In genomic region chr8:70492664-70493640, GRCm38 (mm10) we compare ENCODE assay signal across 9 mouse cellular contexts. TPM values are rescaled to one million over a fixed set of nuclear protein-coding genes. Genes with fewer than 3 reads are reported as not detected.
DNase-seq lines count a peak whose midpoint lies in the region; ATAC-seq and TF ChIP-seq lines count a peak whose summit lies in the region.
"Had no signal": no experiment of that assay in that cellular context is flagged by ENCODE, and none has a peak within 500 bp of the region (broad histone marks: within the 10 kb centered on the region; RNA-seq: fewer than 3 reads in every experiment).

TSS of gene Crlf1 (plus strand) at chr8:70493158.

- H3K4me3 ChIP-seq in layer of hippocampus, adult 2 months: peak within 1 kb of the TSS; percentile 55
- H3K4me3 ChIP-seq in embryonic facial prominence, embryonic 15.5 days (replicated peaks): peak within 1 kb of the TSS; percentile 52
- H3K4me3 ChIP-seq in neural tube, embryonic 11.5 days (ENCODE audit: low read depth, low read length): peak within 1 kb of the TSS; percentile 29

- DNase-seq in layer of hippocampus, adult 2 months (ENCODE audit: low spot score in 2 of 2): no peak
- no peak for DNase-seq in layer of hippocampus, adult 11-12 months (ENCODE audit: low spot score)
- no peak for DNase-seq in layer of hippocampus, postnatal 14 days (ENCODE audit: low spot score in 2 of 2)
- DNase-seq in neural tube, embryonic 11.5 days (ENCODE audit: low spot score): no peak
- no peak for DNase-seq in adrenal gland, adult 8-10 months
- no peak for DNase-seq in thymus, postnatal 4 days
- no peak for DNase-seq in gastrocnemius, adult 18-20 months (ENCODE audit: low spot score)

- peaks cover 85% of the 10 kb centered on the region for H3K27me3 ChIP-seq in embryonic facial prominence, embryonic 15.5 days
- peaks cover 99% of the 10 kb centered on the region for H3K27me3 ChIP-seq in neural tube, embryonic 11.5 days (ENCODE audit: control insufficient read depth, insufficient read depth, low read length)

- peak within 1 kb of the TSS; percentile 89 for H3K27ac ChIP-seq in layer of hippocampus, adult 2 months
- peak within 1 kb of the TSS; percentile 85 for H3K27ac ChIP-seq in embryonic facial prominence, embryonic 15.5 days (replicated peaks)
- no peak within 1 kb of the TSS for H3K27ac ChIP-seq in neural tube, embryonic 11.5 days (ENCODE audit: low read depth, low read length)

- peak within 1 kb of the TSS; percentile 53 for H3K9ac ChIP-seq in embryonic facial prominence, embryonic 15.5 days
- H3K9ac ChIP-seq in neural tube, embryonic 11.5 days (ENCODE audit: low read length): no peak within 1 kb of the TSS; the same call in 1 of the 2 replicates

- H3K9me3 ChIP-seq in embryonic facial prominence, embryonic 15.5 days (replicated peaks): no peaks in the 10 kb centered on the region
- no peaks in the 10 kb centered on the region for H3K9me3 ChIP-seq in neural tube, embryonic 11.5 days (ENCODE audit: control insufficient read depth, low read length)

- H3K4me1 ChIP-seq in embryonic facial prominence, embryonic 15.5 days: peaks cover 89% of the 10 kb centered on the region
- H3K4me1 ChIP-seq in neural tube, embryonic 11.5 days (ENCODE audit: control insufficient read depth, insufficient read depth, low read length): peaks cover 35% of the 10 kb centered on the region

- peak; percentile 43; the same call in 1 of the 2 replicates for ATAC-seq in embryonic facial prominence, embryonic 15.5 days (ENCODE audit: insufficient number of reproducible peaks, low FRiP score, low TSS enrichment, low read depth)
- ATAC-seq in neural tube, embryonic 11.5 days (ENCODE audit: insufficient read depth, low FRiP score, low TSS enrichment): no peak

- no peak for TF ChIP-seq CTCF in layer of hippocampus, adult 2 months (conservative IDR thresholded peaks at IDR 0.05)

- under 1% methylated on average over 85 of the region's 93 CpGs for WGBS in embryonic facial prominence, embryonic 15.5 days
- WGBS in neural tube, embryonic 11.5 days: under 1% methylated on average over 61 of the region's 93 CpGs

- H3K36me3 ChIP-seq in embryonic facial prominence, embryonic 15.5 days: no peaks in the 10 kb centered on the region
- H3K36me3 ChIP-seq in neural tube, embryonic 11.5 days (ENCODE audit: control insufficient read depth, insufficient read depth, low read length): no peaks in the 10 kb centered on the region

- H3K4me2 ChIP-seq in embryonic facial prominence, embryonic 15.5 days (replicated peaks): peak within 1 kb of the TSS; percentile 88
- H3K4me2 ChIP-seq in neural tube, embryonic 11.5 days (ENCODE audit: low read depth): peak within 1 kb of the TSS; percentile 41

RNA-seq across cellular contexts. Expression of gene Crlf1, which starts in this region (rescaled TPM):
- 10 to 100 TPM; 44.5 to 47.1 TPM for total RNA-seq in layer of hippocampus, adult 2 months (2021)
- polyA plus RNA-seq in embryonic facial prominence, embryonic 15.5 days (2015; fragmentation: Nextera tagmentation; extraction: Ambion mirVana): 151 and 159 TPM in 2 replicates
- 10 to 100 TPM; 21.8 to 24.2 TPM for total RNA-seq in layer of hippocampus, postnatal 14 days (2021)
- polyA plus RNA-seq in neural tube, embryonic 11.5 days (2014; fragmentation: Nextera tagmentation; extraction: Ambion mirVana): 3.4 and 3.7 TPM in 2 replicates
- total RNA-seq in adrenal gland, adult 8-10 months (2022): 1 to 10 TPM in 1 of 4 experiments, under 1 TPM in 2, not detected in 1; 0.51 to 1.5 (median 0.59) TPM
- total RNA-seq in gastrocnemius, adult 18-20 months (2021): 1 to 10 TPM; 2.8 to 2.9 TPM
- total RNA-seq: hematopoietic stem cell, adult 5-6 weeks had no signal

Comparison
In these comparisons a context has a peak if more than half of its experiments do, and no peak if none do; other contexts are left out.
1. RNA of gene Crlf1 (total RNA-seq): 44.5 to 47.1 TPM in layer of hippocampus, adult 2 months and 21.8 to 24.2 TPM in layer of hippocampus, postnatal 14 days; 2.8 to 2.9 TPM in gastrocnemius, adult 18-20 months and 0.51 to 1.5 TPM in adrenal gland, adult 8-10 months; every median in the first group is over 4 times any median in the second.
2. RNA of gene Crlf1 (polyA plus RNA-seq): 151 to 159 TPM in embryonic facial prominence, embryonic 15.5 days; 3.4 to 3.7 TPM in neural tube, embryonic 11.5 days; every median in the first group is over 10 times any median in the second.
3. Peak in every context shown above with its lines, with median percentiles within 50 percentile points of each other: H3K4me3 ChIP-seq.